Mouse (Mus musculus) G1E (cell line): ENCODE data around the gene Tmem44.

ENCODE experiments used
- CTCF ChIP-seq: IDR thresholded peaks from 2 replicates; pipeline ENCODE4 v1.5.1; 2012; ENCODE audit warnings: low read depth, low read length, inconsistent platforms, mixed read lengths
- GATA1 ChIP-seq: IDR thresholded peaks from 2 replicates; pipeline ENCODE4 v1.6.1; 2012; ENCODE audit warnings: borderline replicate concordance, low read length, inconsistent platforms, mixed read lengths
- GATA2 ChIP-seq: IDR thresholded peaks from 2 replicates; pipeline ENCODE4 v1.6.1; 2012; ENCODE audit warnings: low read depth, low read length, inconsistent platforms, borderline replicate concordance
- POLR2AphosphoS5 ChIP-seq: IDR thresholded peaks from 2 replicates; pipeline ENCODE4 v1.6.1; 2012; ENCODE audit warnings: low read depth, low read length, inconsistent platforms; ENCODE audit not compliant: insufficient replicate concordance

DNA sequence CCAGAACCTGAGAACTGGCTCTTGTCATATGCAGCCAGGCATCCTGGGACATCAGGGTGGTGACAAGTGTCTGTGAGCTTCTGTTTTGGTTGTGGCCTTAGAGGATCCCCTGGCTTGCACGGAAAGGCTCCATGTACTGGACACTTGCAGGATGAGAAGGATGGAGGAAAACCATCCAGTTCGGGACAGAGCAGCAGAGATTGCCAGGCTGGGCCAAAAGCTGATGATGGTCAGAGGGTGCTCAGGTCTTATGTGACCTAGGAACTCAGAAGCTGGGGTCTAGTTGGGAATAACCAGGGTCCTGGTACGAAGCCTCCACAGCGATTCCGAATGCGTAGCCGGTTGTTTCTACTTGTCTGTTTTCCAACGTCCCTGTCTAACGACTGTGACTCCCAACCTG, 41.9 kb downstream of the Tmem44 start:
- TF ChIP-seq CTCF: no peak
- no peak for TF ChIP-seq GATA1
- no peak for TF ChIP-seq POLR2AphosphoS5
- TF ChIP-seq GATA2: no peak
